Mouse (Mus musculus) G1E (cell line): ENCODE results near the gene Traf3ip1.

Experiments
- CTCF ChIP-seq: IDR thresholded peaks from 2 replicates; pipeline ENCODE4 v1.5.1; 2012; ENCODE audit warnings: low read depth, low read length, inconsistent platforms, mixed read lengths
- GATA1 ChIP-seq: IDR thresholded peaks from 2 replicates; pipeline ENCODE4 v1.6.1; 2012; ENCODE audit warnings: borderline replicate concordance, low read length, inconsistent platforms, mixed read lengths
- GATA2 ChIP-seq: IDR thresholded peaks from 2 replicates; pipeline ENCODE4 v1.6.1; 2012; ENCODE audit warnings: low read depth, low read length, inconsistent platforms, borderline replicate concordance
- POLR2AphosphoS5 ChIP-seq: IDR thresholded peaks from 2 replicates; pipeline ENCODE4 v1.6.1; 2012; ENCODE audit warnings: low read depth, low read length, inconsistent platforms; ENCODE audit not compliant: insufficient replicate concordance
- TAL1 ChIP-seq: conservative IDR thresholded peaks from 2 replicates; pipeline ENCODE4 v1.6.1; 2012; ENCODE audit warnings: low read depth, low read length, inconsistent platforms, mixed read lengths

DNA sequence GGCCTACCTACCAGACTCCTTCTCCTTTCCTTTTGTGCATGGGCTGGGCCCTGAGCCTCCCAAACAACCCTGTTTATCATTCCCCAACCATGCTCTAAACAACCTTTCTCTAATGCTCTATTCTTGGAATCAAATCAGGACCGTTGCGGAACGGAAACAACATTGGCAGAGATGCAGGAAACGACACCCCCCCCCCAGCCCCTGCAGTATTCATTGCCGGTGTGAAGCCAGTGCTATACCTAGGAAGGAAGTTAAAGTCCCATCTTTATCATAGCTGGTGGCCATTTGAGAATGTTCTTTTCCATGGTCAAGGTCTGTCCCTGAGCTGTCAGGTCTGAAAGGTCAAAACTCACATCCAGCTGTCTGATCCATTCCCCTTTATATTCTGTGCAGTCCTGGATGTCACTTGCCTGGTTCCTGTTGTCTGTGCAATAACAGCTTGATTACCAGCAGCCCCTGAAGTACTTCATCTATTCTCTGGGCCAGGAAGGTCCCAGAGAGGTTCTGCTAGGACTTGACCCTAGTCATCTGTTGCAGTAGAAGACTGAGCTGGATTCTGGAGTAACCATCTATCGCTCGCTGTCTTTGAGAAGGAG lies 11.7 kb upstream of the Traf3ip1 start:
- TF ChIP-seq GATA1 (no peak), CTCF (no peak), TAL1 (no peak), POLR2AphosphoS5 (no peak), GATA2 (no peak)
